Mouse (Mus musculus) liver, embryonic 14.5 days (tissue): ENCODE data around the gene Leap2.

Source experiments
- CTCF ChIP-seq: IDR thresholded peaks from 2 replicates; pipeline ENCODE4 v1.5.1; 2016; ENCODE audit warnings: antibody characterized with exemption, low read depth, control low read depth
- EP300 ChIP-seq: IDR thresholded peaks from 2 replicates; pipeline ENCODE4 v1.6.1; 2016; ENCODE audit warnings: antibody characterized with exemption, low read depth

DNA sequence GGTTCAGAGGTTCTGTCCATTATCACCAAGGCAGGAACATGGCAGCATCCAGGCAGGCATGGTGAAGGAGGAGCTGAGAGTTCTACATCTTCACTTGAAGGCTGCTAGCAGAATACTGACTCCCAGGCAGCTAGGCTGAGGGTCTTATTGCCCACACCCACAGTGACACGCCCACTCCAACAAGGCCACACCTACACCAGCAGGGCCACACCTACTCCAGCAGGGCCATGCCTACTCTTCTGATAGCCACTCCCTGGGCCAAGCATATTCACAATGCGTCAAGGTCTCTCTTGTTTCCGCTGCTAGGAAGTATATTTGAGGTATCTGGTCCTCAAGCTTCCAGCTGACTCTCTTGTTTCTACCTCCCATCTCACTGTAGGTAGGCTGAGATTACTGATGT lies 36.0 kb upstream of the Leap2 start:
- TF ChIP-seq CTCF (no peak), EP300 (no peak)
